Mouse (Mus musculus) layer of hippocampus, postnatal 14 days (tissue): Measurements from ENCODE around the gene Pacrg. TPM values are rescaled to one million over a fixed set of nuclear protein-coding genes. Genes with fewer than 3 reads are reported as not detected.

ENCODE experiments used
- DNase-seq, 2 experiments: peaks; one replicate each; pipeline ENCODE4 v3.0.0; 2021 to 2022; ENCODE audit warnings: low spot score in 2 of 2, mixed read lengths in 1 of 2
- total RNA-seq, 2 experiments: library from RNA; stranded (reverse); gene quantifications; 2 replicates each; pipeline ENCODE4 v1.2.3; 2021

Pacrg gene
- total RNA-seq, 2 experiments from 2014 or later = 19.4 to 20.8 TPM

GRCm38 (mm10) chr17:10460916-10461315 is 379.2 kb downstream of the Pacrg start:
- no peak for DNase-seq

GRCm38 (mm10) chr17:10458743-10459142 is 381.4 kb downstream of the Pacrg start:
- DNase-seq = no peak

- DNase-seq = no peak
Measured at GRCm38 (mm10) chr17:10456409-10456808, 383.7 kb downstream of the Pacrg start.

- DNase-seq = no peak
Measured at GRCm38 (mm10) chr17:10455961-10456360, 384.1 kb downstream of the Pacrg start.

GRCm38 (mm10) chr17:10454406-10454805 is 385.7 kb downstream of the Pacrg start:
- no peak for DNase-seq

- DNase-seq = no peak
Measured at GRCm38 (mm10) chr17:10452801-10453200, 387.3 kb downstream of the Pacrg start.

- peak in 1 of 2 experiments; percentile 35 for DNase-seq
Measured at GRCm38 (mm10) chr17:10451306-10452077, 388.6 kb downstream of the Pacrg start.

- DNase-seq = no peak
Measured at GRCm38 (mm10) chr17:10449800-10450299, 390.3 kb downstream of the Pacrg start.

- no peak for DNase-seq
Measured at GRCm38 (mm10) chr17:10448417-10448816, 391.7 kb downstream of the Pacrg start.

- peak in 1 of 2 experiments; percentile 46 for DNase-seq
Measured at GRCm38 (mm10) chr17:10441501-10442111, 398.5 kb downstream of the Pacrg start.

GRCm38 (mm10) chr17:10440961-10441360 is 399.1 kb downstream of the Pacrg start:
- no peak for DNase-seq

- DNase-seq = no peak
Measured at GRCm38 (mm10) chr17:10439815-10440214, 400.3 kb downstream of the Pacrg start.

GRCm38 (mm10) chr17:10434867-10435266 is 405.2 kb downstream of the Pacrg start:
- no peak for DNase-seq

- DNase-seq = no peak
Measured at GRCm38 (mm10) chr17:10432525-10433180, 407.5 kb downstream of the Pacrg start.

GRCm38 (mm10) chr17:10431849-10432524 is 408.1 kb downstream of the Pacrg start:
- DNase-seq = no peak

GRCm38 (mm10) chr17:10430831-10431230 is 409.3 kb downstream of the Pacrg start:
- DNase-seq = no peak

GRCm38 (mm10) chr17:10429406-10429805 is 410.7 kb downstream of the Pacrg start:
- no peak for DNase-seq

- no peak for DNase-seq
Measured at GRCm38 (mm10) chr17:10425311-10425710, 414.8 kb downstream of the Pacrg start.

- no peak for DNase-seq
Measured at GRCm38 (mm10) chr17:10417558-10418253, 422.4 kb downstream of the Pacrg start.

GRCm38 (mm10) chr17:10416995-10417394 is 423.1 kb downstream of the Pacrg start:
- DNase-seq = no peak

- no peak for DNase-seq
Measured at GRCm38 (mm10) chr17:10416101-10416500, 424.0 kb downstream of the Pacrg start.
